Mouse (Mus musculus): ENCODE results near the gene Epdr1. TPM values are rescaled to one million over a fixed set of nuclear protein-coding genes. Genes with fewer than 3 reads are reported as not detected.

Gene Epdr1
- polyA plus RNA-seq, 1 experiment from 2014 or later: 13.8 TPM

DNA sequence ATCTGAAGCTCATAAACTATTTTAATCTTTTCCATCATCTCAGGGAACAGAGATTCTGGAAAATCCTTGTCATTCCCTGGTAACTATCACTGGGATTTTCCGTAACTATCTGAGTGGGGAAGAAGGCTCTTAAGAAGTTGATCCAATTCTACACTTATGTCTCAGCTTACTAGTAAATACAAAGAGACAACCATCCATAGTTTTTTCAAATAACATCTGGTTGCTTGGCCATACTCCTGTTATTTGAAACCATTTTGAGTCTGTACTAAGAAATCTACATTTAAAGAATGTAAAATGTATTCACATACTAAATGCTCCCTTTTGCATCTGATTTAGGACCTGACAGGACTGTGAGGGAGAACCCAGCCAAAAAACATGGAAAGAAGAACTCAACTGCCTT is 6.3 kb downstream of the Epdr1 start:
- Histone ChIP-seq H3K9me3 (ENCODE audit: control insufficient read depth, low read length) (no peaks in the 10 kb centered on the region), H3K27me3 (replicated peaks; ENCODE audit: control insufficient read depth, insufficient read depth, low read length) (no peaks in the 10 kb centered on the region), H3K4me2 (ENCODE audit: low read length) (no peak overlapping the region), H3K4me1 (replicated peaks; ENCODE audit: control insufficient read depth, insufficient read depth, low read length) (no peaks in the 10 kb centered on the region), H3K9ac (ENCODE audit: low read length) (no peak overlapping the region), H3K27ac (ENCODE audit: low read depth) (no peak overlapping the region), H3K36me3 (ENCODE audit: control insufficient read depth, insufficient read depth, low read length) (no peaks in the 10 kb centered on the region), H3K4me3 (ENCODE audit: low read depth, low read length) (no peak overlapping the region)
- DNase-seq (ENCODE audit: low spot score) (no peak), ATAC-seq (replicated peaks; ENCODE audit: low FRiP score, low TSS enrichment, low read depth) (no peak)
- 76% methylated on average over 1 of the region's 1 CpGs for WGBS

DNA sequence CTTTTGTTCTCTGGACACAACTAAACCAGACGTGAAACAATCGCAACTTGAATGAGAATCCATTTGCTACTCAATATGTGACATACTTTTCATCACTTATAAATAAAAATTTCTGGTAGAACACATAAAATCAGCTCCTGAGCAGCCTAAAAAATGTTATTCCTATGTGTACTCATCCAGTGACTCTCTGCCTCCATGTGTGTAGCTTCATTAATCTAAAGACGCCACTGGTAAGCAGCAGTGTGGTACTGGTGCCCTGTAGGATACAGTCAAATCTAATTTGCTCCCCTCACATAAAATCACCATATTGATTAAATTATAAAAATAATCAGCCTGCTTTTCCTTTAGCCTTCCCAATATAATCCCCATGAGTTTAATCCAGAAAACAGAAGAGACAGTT is 6.8 kb downstream of the Epdr1 start:
- H3K4me1 ChIP-seq (replicated peaks; ENCODE audit: control insufficient read depth, insufficient read depth, low read length): no peaks in the 10 kb centered on the region
- H3K36me3 ChIP-seq (ENCODE audit: control insufficient read depth, insufficient read depth, low read length): no peaks in the 10 kb centered on the region
- H3K9ac ChIP-seq (ENCODE audit: low read length): no peak overlapping the region
- H3K27ac ChIP-seq (ENCODE audit: low read depth): no peak overlapping the region
- H3K9me3 ChIP-seq (ENCODE audit: control insufficient read depth, low read length): no peaks in the 10 kb centered on the region
- H3K4me2 ChIP-seq (ENCODE audit: low read length): no peak overlapping the region
- DNase-seq (ENCODE audit: low spot score): no peak
- 85% methylated on average over 3 of the region's 3 CpGs for WGBS
- no peak for ATAC-seq (replicated peaks; ENCODE audit: low FRiP score, low TSS enrichment, low read depth)
- no peak overlapping the region for H3K4me3 ChIP-seq (ENCODE audit: low read depth, low read length)
- H3K27me3 ChIP-seq (replicated peaks; ENCODE audit: control insufficient read depth, insufficient read depth, low read length): no peaks in the 10 kb centered on the region

DNA sequence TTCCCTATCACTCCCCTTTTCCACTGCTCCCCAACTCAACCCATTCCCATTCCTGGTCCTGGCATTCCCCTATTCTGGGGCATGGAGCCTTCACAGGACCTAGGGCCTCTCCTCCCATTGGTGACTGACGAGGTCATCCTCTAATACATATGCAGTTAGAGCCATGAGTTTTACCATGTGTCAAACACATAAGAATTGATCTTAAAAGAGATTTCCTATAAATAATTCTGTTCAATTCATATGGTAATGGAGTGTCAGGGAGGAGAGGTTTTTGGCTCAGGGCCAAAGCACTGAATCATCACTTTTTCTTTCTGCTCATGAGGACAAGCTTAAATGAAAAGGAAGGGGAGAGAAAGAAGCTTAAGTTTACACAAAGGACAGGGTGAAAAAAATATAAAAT is 7.4 kb downstream of the Epdr1 start:
- Histone ChIP-seq H3K4me3 (ENCODE audit: low read depth, low read length) (no peak overlapping the region), H3K9ac (ENCODE audit: low read length) (no peak overlapping the region), H3K36me3 (ENCODE audit: control insufficient read depth, insufficient read depth, low read length) (no peaks in the 10 kb centered on the region), H3K9me3 (ENCODE audit: control insufficient read depth, low read length) (no peaks in the 10 kb centered on the region), H3K4me1 (replicated peaks; ENCODE audit: control insufficient read depth, insufficient read depth, low read length) (no peaks in the 10 kb centered on the region), H3K4me2 (ENCODE audit: low read length) (no peak overlapping the region), H3K27me3 (replicated peaks; ENCODE audit: control insufficient read depth, insufficient read depth, low read length) (no peaks in the 10 kb centered on the region), H3K27ac (ENCODE audit: low read depth) (no peak overlapping the region)
- DNase-seq (ENCODE audit: low spot score): no peak
- 79% methylated on average over 1 of the region's 1 CpGs for WGBS
- ATAC-seq (replicated peaks; ENCODE audit: low FRiP score, low TSS enrichment, low read depth): no peak

DNA sequence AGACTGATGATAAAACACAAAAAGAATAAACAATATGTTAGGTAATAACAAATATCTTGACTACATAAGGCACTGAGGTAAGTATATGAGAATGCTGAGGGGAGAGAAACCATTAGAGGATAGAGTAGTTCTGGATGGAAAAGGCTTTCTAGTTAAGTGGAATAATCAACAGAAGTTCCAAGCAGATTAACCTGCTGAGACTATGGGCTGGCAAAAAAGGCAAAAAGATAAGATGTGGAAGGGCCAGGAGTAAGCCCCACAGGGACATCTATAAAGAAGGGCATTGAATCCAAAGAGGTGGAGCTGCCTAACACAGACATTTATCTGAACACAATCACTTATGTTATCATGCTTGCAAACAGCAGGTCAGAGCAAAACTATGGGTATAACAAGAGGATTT is 11.6 kb downstream of the Epdr1 start:
- no peak for ATAC-seq (replicated peaks; ENCODE audit: low FRiP score, low TSS enrichment, low read depth)
- no peak overlapping the region for H3K4me2 ChIP-seq (ENCODE audit: low read length)
- no peak overlapping the region for H3K27ac ChIP-seq (ENCODE audit: low read depth)
- H3K9me3 ChIP-seq (ENCODE audit: control insufficient read depth, low read length): no peaks in the 10 kb centered on the region
- DNase-seq (ENCODE audit: low spot score): no peak
- no peaks in the 10 kb centered on the region for H3K36me3 ChIP-seq (ENCODE audit: control insufficient read depth, insufficient read depth, low read length)
- no peak overlapping the region for H3K4me3 ChIP-seq (ENCODE audit: low read depth, low read length)
- H3K27me3 ChIP-seq (replicated peaks; ENCODE audit: control insufficient read depth, insufficient read depth, low read length): no peaks in the 10 kb centered on the region
- no peaks in the 10 kb centered on the region for H3K4me1 ChIP-seq (replicated peaks; ENCODE audit: control insufficient read depth, insufficient read depth, low read length)
- no peak overlapping the region for H3K9ac ChIP-seq (ENCODE audit: low read length)

DNA sequence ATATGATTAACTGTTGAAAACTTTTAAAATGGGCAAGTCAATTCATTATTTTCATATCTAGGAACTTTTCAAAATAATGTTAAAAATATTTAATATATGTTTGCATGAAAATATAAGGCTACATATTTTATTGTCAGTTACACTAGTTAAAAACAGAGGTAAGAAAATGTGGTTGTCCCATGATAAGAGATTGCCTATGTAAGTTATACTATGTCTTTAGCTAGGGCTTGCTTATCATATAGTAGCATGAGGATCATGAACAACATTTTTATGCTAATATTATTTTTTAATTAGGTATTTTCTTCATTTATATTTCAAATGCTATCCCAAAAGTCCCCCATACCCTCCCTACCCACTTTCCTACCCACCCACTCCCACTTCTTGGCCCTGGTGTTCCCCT is 14.8 kb downstream of the Epdr1 start:
- Histone ChIP-seq H3K4me2 (ENCODE audit: low read length) (no peak overlapping the region), H3K4me3 (ENCODE audit: low read depth, low read length) (no peak overlapping the region), H3K27ac (ENCODE audit: low read depth) (no peak overlapping the region), H3K9me3 (ENCODE audit: control insufficient read depth, low read length) (no peaks in the 10 kb centered on the region), H3K4me1 (replicated peaks; ENCODE audit: control insufficient read depth, insufficient read depth, low read length) (no peaks in the 10 kb centered on the region), H3K27me3 (replicated peaks; ENCODE audit: control insufficient read depth, insufficient read depth, low read length) (no peaks in the 10 kb centered on the region), H3K9ac (ENCODE audit: low read length) (no peak overlapping the region), H3K36me3 (ENCODE audit: control insufficient read depth, insufficient read depth, low read length) (no peaks in the 10 kb centered on the region)
- ATAC-seq (replicated peaks; ENCODE audit: low FRiP score, low TSS enrichment, low read depth) (no peak), DNase-seq (ENCODE audit: low spot score) (no peak)

DNA sequence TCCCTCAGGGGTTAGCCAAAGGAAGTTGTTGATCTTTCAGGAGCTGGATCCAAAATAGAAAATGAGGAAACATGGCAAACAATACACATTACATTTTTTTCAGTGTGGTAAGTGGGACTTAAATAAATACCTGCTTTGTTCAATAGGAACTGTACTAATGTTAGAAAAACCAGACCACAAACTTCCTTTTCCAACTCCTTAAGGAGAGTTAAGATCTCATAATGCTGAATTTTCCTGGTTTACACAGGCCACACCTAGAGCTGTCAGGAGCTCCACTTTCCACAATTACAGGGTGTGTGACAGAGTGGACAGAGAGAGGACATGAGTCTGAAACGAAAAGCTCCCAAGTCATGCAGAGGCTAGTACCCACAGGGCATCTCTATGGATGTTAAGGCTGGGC is 16.0 kb downstream of the Epdr1 start:
- no peaks in the 10 kb centered on the region for H3K27me3 ChIP-seq (replicated peaks; ENCODE audit: control insufficient read depth, insufficient read depth, low read length)
- H3K9ac ChIP-seq (ENCODE audit: low read length): no peak overlapping the region
- H3K9me3 ChIP-seq (ENCODE audit: control insufficient read depth, low read length): no peaks in the 10 kb centered on the region
- H3K4me1 ChIP-seq (replicated peaks; ENCODE audit: control insufficient read depth, insufficient read depth, low read length): no peaks in the 10 kb centered on the region
- no peak overlapping the region for H3K4me2 ChIP-seq (ENCODE audit: low read length)
- 74% methylated on average over 1 of the region's 1 CpGs for WGBS
- no peak overlapping the region for H3K27ac ChIP-seq (ENCODE audit: low read depth)
- ATAC-seq (replicated peaks; ENCODE audit: low FRiP score, low TSS enrichment, low read depth): no peak
- H3K36me3 ChIP-seq (ENCODE audit: control insufficient read depth, insufficient read depth, low read length): no peaks in the 10 kb centered on the region
- no peak for DNase-seq (ENCODE audit: low spot score)
- H3K4me3 ChIP-seq (ENCODE audit: low read depth, low read length): no peak overlapping the region

DNA sequence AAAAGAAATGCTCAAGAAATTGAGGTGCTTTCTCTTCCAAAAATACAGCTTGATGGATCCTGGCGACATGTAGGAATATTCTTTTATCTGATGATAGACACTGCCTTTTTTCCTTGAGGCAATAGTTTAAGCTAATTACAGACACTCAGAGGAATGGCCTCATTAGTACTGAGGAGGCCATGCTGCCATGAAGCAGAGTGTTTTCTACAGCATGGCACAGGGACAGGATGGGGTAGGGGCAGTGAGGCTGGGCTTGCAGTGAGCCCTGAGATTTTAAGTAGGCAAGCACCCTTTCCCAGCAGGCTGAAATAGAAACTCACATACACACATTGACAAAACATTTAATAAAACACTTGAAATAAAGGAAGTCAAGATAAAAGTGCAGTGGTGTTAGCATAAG is 17.2 kb downstream of the Epdr1 start:
- 92% methylated on average over 1 of the region's 1 CpGs for WGBS
- no peak for ATAC-seq (replicated peaks; ENCODE audit: low FRiP score, low TSS enrichment, low read depth)
- DNase-seq (ENCODE audit: low spot score): no peak
- Histone ChIP-seq H3K4me3 (ENCODE audit: low read depth, low read length) (no peak overlapping the region), H3K36me3 (ENCODE audit: control insufficient read depth, insufficient read depth, low read length) (no peaks in the 10 kb centered on the region), H3K4me1 (replicated peaks; ENCODE audit: control insufficient read depth, insufficient read depth, low read length) (no peaks in the 10 kb centered on the region), H3K9me3 (ENCODE audit: control insufficient read depth, low read length) (no peaks in the 10 kb centered on the region), H3K9ac (ENCODE audit: low read length) (no peak overlapping the region), H3K4me2 (ENCODE audit: low read length) (no peak overlapping the region), H3K27me3 (replicated peaks; ENCODE audit: control insufficient read depth, insufficient read depth, low read length) (no peaks in the 10 kb centered on the region), H3K27ac (ENCODE audit: low read depth) (no peak overlapping the region)

DNA sequence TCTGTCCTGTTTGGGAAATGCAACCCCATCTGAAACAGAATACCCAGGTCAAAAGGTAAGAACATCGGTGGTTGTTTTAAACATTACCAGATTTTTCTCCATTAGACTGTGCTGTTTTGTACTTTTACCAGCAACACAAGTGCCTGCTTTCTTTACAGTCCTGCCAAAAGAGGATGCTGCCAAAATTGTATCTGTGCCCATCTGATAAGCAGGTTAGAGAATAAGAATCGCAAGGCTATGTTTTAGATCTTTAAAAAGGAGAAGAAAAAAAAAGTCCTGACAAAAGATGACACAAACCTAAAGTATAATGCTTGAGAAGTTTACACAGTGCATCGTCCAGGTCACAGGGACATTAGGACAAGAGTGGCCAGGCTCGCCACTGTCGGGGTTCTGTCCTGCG is 20.5 kb downstream of the Epdr1 start:
- H3K4me2 ChIP-seq (ENCODE audit: low read length): no peak overlapping the region
- H3K27me3 ChIP-seq (replicated peaks; ENCODE audit: control insufficient read depth, insufficient read depth, low read length): no peaks in the 10 kb centered on the region
- whole genome bisulfite sequencing: 78% methylated on average over 6 of the region's 6 CpGs
- ATAC-seq (replicated peaks; ENCODE audit: low FRiP score, low TSS enrichment, low read depth): no peak
- H3K9me3 ChIP-seq (ENCODE audit: control insufficient read depth, low read length): no peaks in the 10 kb centered on the region
- H3K36me3 ChIP-seq (ENCODE audit: control insufficient read depth, insufficient read depth, low read length): no peaks in the 10 kb centered on the region
- H3K27ac ChIP-seq (ENCODE audit: low read depth): no peak overlapping the region
- no peak overlapping the region for H3K4me3 ChIP-seq (ENCODE audit: low read depth, low read length)
- H3K9ac ChIP-seq (ENCODE audit: low read length): no peak overlapping the region
- no peak for DNase-seq (ENCODE audit: low spot score)
- H3K4me1 ChIP-seq (replicated peaks; ENCODE audit: control insufficient read depth, insufficient read depth, low read length): no peaks in the 10 kb centered on the region

DNA sequence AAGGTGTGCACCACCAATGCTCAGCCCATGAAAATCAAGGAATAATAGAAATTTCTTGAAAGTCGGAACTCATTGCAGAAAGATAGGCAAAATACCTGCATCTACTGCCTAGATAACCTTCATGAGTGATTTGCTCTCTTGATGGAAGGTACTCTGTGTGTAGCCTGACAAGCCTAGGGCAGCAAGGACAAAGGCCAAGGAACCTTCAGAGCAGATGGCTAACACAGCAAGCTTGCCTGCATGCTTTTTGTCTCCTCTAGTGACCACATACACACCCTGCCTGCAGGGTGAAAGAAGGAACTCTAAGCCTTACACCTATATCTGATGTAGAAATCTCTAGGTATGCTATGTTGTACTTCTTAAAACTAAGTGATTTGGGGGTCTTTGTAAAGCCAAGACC is 24.6 kb downstream of the Epdr1 start:
- Histone ChIP-seq H3K4me3 (ENCODE audit: low read depth, low read length) (no peak overlapping the region), H3K27ac (ENCODE audit: low read depth) (no peak overlapping the region), H3K9ac (ENCODE audit: low read length) (no peak overlapping the region), H3K4me1 (replicated peaks; ENCODE audit: control insufficient read depth, insufficient read depth, low read length) (no peaks in the 10 kb centered on the region), H3K4me2 (ENCODE audit: low read length) (no peak overlapping the region), H3K9me3 (ENCODE audit: control insufficient read depth, low read length) (no peaks in the 10 kb centered on the region), H3K27me3 (replicated peaks; ENCODE audit: control insufficient read depth, insufficient read depth, low read length) (no peaks in the 10 kb centered on the region), H3K36me3 (ENCODE audit: control insufficient read depth, insufficient read depth, low read length) (no peaks in the 10 kb centered on the region)
- ATAC-seq (replicated peaks; ENCODE audit: low FRiP score, low TSS enrichment, low read depth) (no peak), DNase-seq (ENCODE audit: low spot score) (no peak)
- 97% methylated on average over 1 of the region's 1 CpGs for WGBS

All from intestine, embryonic 14.5 days (tissue).